Mouse (Mus musculus) monocyte, adult 2 months (primary cell): ENCODE measurements around the gene Tshr.
"Not testable (repeated sequence)": the region's sequence is repeated elsewhere in the genome, so short reads cannot be mapped to it uniquely, and the experiment has no call there.

Experiments used
- DNase-seq, 2 experiments: peaks; one replicate each; pipeline ENCODE4 v3.0.0; 2022; ENCODE audit warnings: low spot score in 2 of 2, low read depth in 1 of 2

Gene Tshr

GRCm38 (mm10) chr12:91384281-91385017 lies at the start of gene Tshr, which contains the start of gene Cep128:
Gene Tshr (plus strand): TSS chr12:91384563.
Gene Cep128 (minus strand): TSS chr12:91384409.
- peak; percentile 84 to 88 for DNase-seq

GRCm38 (mm10) chr12:91338656-91339055 lies 45.7 kb upstream of the Tshr start:
- not testable (repeated sequence) for DNase-seq

- no peak for DNase-seq
Measured at GRCm38 (mm10) chr12:91353783-91354182, 30.6 kb upstream of the Tshr start.

- DNase-seq, result no peak
Measured at GRCm38 (mm10) chr12:91369173-91369572, 15.2 kb upstream of the Tshr start.

GRCm38 (mm10) chr12:91383516-91384264 lies 673 bp upstream of the Tshr start:
- no peak for DNase-seq

- DNase-seq, result peak in 1 of 2 experiments; percentile 6
Measured at GRCm38 (mm10) chr12:91400232-91401048, 16.1 kb downstream of the Tshr start.

- DNase-seq, result no peak
Measured at GRCm38 (mm10) chr12:91401049-91401352, 16.6 kb downstream of the Tshr start.

GRCm38 (mm10) chr12:91410306-91410705 lies 25.9 kb downstream of the Tshr start:
- no peak for DNase-seq

GRCm38 (mm10) chr12:91412461-91413182 lies 28.3 kb downstream of the Tshr start:
- DNase-seq, result no peak

GRCm38 (mm10) chr12:91415112-91415511 lies 30.7 kb downstream of the Tshr start:
- no peak for DNase-seq

- no peak for DNase-seq
Measured at GRCm38 (mm10) chr12:91416828-91417227, 32.5 kb downstream of the Tshr start.

- DNase-seq, result peak; percentile 5 to 21
Measured at GRCm38 (mm10) chr12:91418791-91419190, 34.4 kb downstream of the Tshr start.

- DNase-seq, result no peak
Measured at GRCm38 (mm10) chr12:91421272-91421671, 36.9 kb downstream of the Tshr start.

- DNase-seq, result no peak
Measured at GRCm38 (mm10) chr12:91423125-91423820, 38.9 kb downstream of the Tshr start.

- DNase-seq, result no peak
Measured at GRCm38 (mm10) chr12:91426499-91426898, 42.1 kb downstream of the Tshr start.

GRCm38 (mm10) chr12:91427129-91427528 lies 42.8 kb downstream of the Tshr start:
- DNase-seq, result no peak

GRCm38 (mm10) chr12:91482195-91482733 lies 97.9 kb downstream of the Tshr start:
- DNase-seq, result no peak

- no peak for DNase-seq
Measured at GRCm38 (mm10) chr12:91486342-91486741, 102.0 kb downstream of the Tshr start.

- DNase-seq, result no peak
Measured at GRCm38 (mm10) chr12:91488406-91488805, 104.0 kb downstream of the Tshr start.
